Mouse (Mus musculus): ENCODE measurements around the gene Gimap8. TPM values are rescaled to one million over a fixed set of nuclear protein-coding genes. Genes with fewer than 3 reads are reported as not detected.

Gene Gimap8
- polyA plus RNA-seq, 1 experiment from 2014 or later, result 0.17 TPM

DNA sequence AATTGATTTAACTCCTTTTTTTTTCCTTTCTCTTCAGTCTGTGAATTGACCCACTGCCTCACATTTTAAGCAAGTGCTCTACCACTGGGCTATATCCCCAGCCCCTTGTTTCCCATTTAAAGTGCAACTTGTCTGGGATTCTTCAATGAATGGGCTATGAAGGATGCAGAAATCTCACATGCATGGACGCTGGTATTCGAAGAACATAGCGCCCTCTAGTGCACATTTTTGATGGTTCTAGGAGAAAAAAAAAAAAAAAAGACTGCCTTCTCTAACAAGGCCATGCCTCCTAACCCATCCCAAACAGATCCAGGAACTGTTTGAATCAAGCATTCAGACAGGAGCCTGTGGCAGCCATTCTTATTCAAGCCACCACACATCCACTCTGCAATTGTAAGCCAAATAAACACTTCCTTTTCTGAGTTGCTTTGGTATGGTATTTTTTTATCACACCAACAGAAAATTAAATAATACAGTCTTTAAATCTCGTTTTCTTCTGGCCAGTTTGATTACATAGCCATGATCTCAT lies 4.2 kb upstream of the Gimap8 start:
- WGBS, result 22% methylated on average over 4 of the region's 4 CpGs
- H3K4me2 ChIP-seq (ENCODE audit: low read length), result no peak overlapping the region
- ATAC-seq (ENCODE audit: low FRiP score, low TSS enrichment) (no peak), DNase-seq (peak; percentile 90)
- no peak overlapping the region for H3K27ac ChIP-seq (replicated peaks; ENCODE audit: low read depth, low read length)
- H3K36me3 ChIP-seq (ENCODE audit: control insufficient read depth, insufficient read depth, low read length), result no peaks in the 10 kb centered on the region
- H3K4me1 ChIP-seq (ENCODE audit: control insufficient read depth, insufficient read depth, low read length), result no peaks in the 10 kb centered on the region
- H3K4me3 ChIP-seq (replicated peaks; ENCODE audit: low read depth, low read length), result no peak overlapping the region
- no peaks in the 10 kb centered on the region for H3K9me3 ChIP-seq (ENCODE audit: control insufficient read depth, low read length)
- no peaks in the 10 kb centered on the region for H3K27me3 ChIP-seq (ENCODE audit: control insufficient read depth, insufficient read depth, low read length)
- no peak overlapping the region for H3K9ac ChIP-seq (replicated peaks; ENCODE audit: low read length)

- H3K9ac ChIP-seq (replicated peaks; ENCODE audit: low read length), result no peak overlapping the region
- no peaks in the 10 kb centered on the region for H3K27me3 ChIP-seq (ENCODE audit: control insufficient read depth, insufficient read depth, low read length)
- ATAC-seq (ENCODE audit: low FRiP score, low TSS enrichment) (no peak), DNase-seq (peak; percentile 88)
- no peak overlapping the region for H3K27ac ChIP-seq (replicated peaks; ENCODE audit: low read depth, low read length)
- no peaks in the 10 kb centered on the region for H3K9me3 ChIP-seq (ENCODE audit: control insufficient read depth, low read length)
- WGBS, result 14% methylated on average over 12 of the region's 12 CpGs
- H3K4me2 ChIP-seq (ENCODE audit: low read length), result no peak overlapping the region
- H3K4me3 ChIP-seq (replicated peaks; ENCODE audit: low read depth, low read length), result no peak overlapping the region
- H3K36me3 ChIP-seq (ENCODE audit: control insufficient read depth, insufficient read depth, low read length), result no peaks in the 10 kb centered on the region
- no peaks in the 10 kb centered on the region for H3K4me1 ChIP-seq (ENCODE audit: control insufficient read depth, insufficient read depth, low read length)
Measured at GRCm38 (mm10) chr6:48645660-48646308, 1.2 kb upstream of the Gimap8 start.

- no peaks in the 10 kb centered on the region for H3K9me3 ChIP-seq (ENCODE audit: control insufficient read depth, low read length)
- no peak overlapping the region for H3K4me3 ChIP-seq (replicated peaks; ENCODE audit: low read depth, low read length)
- no peak for ATAC-seq (ENCODE audit: low FRiP score, low TSS enrichment)
- H3K4me2 ChIP-seq (ENCODE audit: low read length), result no peak overlapping the region
- no peaks in the 10 kb centered on the region for H3K27me3 ChIP-seq (ENCODE audit: control insufficient read depth, insufficient read depth, low read length)
- H3K36me3 ChIP-seq (ENCODE audit: control insufficient read depth, insufficient read depth, low read length), result no peaks in the 10 kb centered on the region
- no peak overlapping the region for H3K27ac ChIP-seq (replicated peaks; ENCODE audit: low read depth, low read length)
- H3K4me1 ChIP-seq (ENCODE audit: control insufficient read depth, insufficient read depth, low read length), result no peaks in the 10 kb centered on the region
- no peak for DNase-seq
- 85% methylated on average over 4 of the region's 4 CpGs for WGBS
- H3K9ac ChIP-seq (replicated peaks; ENCODE audit: low read length), result no peak overlapping the region
Measured at GRCm38 (mm10) chr6:48646309-48646690, 734 bp upstream of the Gimap8 start.

DNA sequence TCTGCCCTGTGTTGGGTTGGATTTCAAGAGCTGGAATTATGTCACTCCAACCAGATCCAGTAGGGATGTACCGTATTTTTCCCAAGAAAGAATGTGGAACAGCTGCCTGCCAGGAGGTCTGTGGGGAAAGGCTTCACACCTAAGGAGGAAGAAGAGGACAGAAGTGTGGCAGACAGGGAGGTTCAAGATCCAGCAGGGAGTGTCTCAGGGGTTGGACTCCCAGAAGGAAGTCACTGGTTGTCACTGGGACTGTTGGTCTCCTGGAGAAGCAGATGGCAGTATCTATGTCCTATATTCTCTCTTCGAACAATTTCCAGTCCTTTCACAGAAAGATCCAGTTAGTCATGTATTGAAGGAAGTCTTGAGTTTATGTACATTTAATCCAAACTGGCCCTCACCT lies 577 bp downstream of the Gimap8 start:
- H3K4me1 ChIP-seq (ENCODE audit: control insufficient read depth, insufficient read depth, low read length), result no peaks in the 10 kb centered on the region
- ATAC-seq (ENCODE audit: low FRiP score, low TSS enrichment) (no peak), DNase-seq (no peak)
- no peak overlapping the region for H3K4me2 ChIP-seq (ENCODE audit: low read length)
- no peak overlapping the region for H3K4me3 ChIP-seq (replicated peaks; ENCODE audit: low read depth, low read length)
- no peak overlapping the region for H3K27ac ChIP-seq (replicated peaks; ENCODE audit: low read depth, low read length)
- no peaks in the 10 kb centered on the region for H3K36me3 ChIP-seq (ENCODE audit: control insufficient read depth, insufficient read depth, low read length)
- WGBS, result 91% methylated on average over 2 of the region's 2 CpGs
- H3K27me3 ChIP-seq (ENCODE audit: control insufficient read depth, insufficient read depth, low read length), result no peaks in the 10 kb centered on the region
- H3K9me3 ChIP-seq (ENCODE audit: control insufficient read depth, low read length), result no peaks in the 10 kb centered on the region
- no peak overlapping the region for H3K9ac ChIP-seq (replicated peaks; ENCODE audit: low read length)

DNA sequence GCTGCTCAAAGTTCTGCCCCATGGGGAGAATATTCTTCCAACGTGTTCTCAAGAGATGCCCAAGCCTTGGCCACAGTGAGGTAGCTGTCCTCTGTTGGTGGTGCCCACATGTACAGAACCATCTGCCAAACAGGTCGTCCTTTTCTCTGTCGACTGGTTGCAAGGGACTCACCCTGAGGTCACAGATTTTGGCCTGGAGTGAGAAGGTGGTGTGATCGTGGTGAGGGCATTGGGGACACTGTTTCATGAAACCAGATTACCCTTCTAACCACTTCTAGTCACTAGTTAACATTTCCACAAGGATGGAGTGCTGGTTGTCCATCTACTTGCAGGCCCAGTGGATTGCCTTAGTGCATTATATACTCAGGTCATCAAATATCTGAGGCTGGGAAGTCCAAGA lies 1.7 kb downstream of the Gimap8 start:
- WGBS, result 83% methylated on average over 4 of the region's 4 CpGs
- ATAC-seq (ENCODE audit: low FRiP score, low TSS enrichment) (no peak), DNase-seq (no peak)
- no peaks in the 10 kb centered on the region for H3K4me1 ChIP-seq (ENCODE audit: control insufficient read depth, insufficient read depth, low read length)
- no peaks in the 10 kb centered on the region for H3K27me3 ChIP-seq (ENCODE audit: control insufficient read depth, insufficient read depth, low read length)
- H3K9me3 ChIP-seq (ENCODE audit: control insufficient read depth, low read length), result no peaks in the 10 kb centered on the region
- no peak overlapping the region for H3K4me3 ChIP-seq (replicated peaks; ENCODE audit: low read depth, low read length)
- no peak overlapping the region for H3K9ac ChIP-seq (replicated peaks; ENCODE audit: low read length)
- H3K27ac ChIP-seq (replicated peaks; ENCODE audit: low read depth, low read length), result no peak overlapping the region
- no peaks in the 10 kb centered on the region for H3K36me3 ChIP-seq (ENCODE audit: control insufficient read depth, insufficient read depth, low read length)
- H3K4me2 ChIP-seq (ENCODE audit: low read length), result no peak overlapping the region

DNA sequence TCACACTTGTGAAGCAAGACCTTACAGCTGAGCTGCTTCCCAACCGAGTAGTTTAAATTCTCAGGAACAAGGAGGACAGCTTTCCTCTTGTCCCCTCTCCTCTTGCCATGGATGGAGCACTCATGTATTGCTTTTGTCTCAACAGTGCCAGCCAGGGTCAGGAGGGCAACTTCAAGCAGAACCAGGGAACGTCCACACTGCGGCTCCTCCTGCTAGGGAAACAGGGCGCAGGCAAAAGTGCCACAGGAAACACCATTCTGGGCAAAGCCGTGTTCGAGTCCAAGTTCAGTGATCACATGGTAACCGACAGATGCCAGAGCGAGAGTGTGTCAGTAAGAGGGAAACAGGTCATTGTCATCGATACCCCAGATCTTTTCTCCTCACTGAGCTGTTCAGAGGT lies 3.0 kb downstream of the Gimap8 start:
- no peak overlapping the region for H3K4me2 ChIP-seq (ENCODE audit: low read length)
- no peak overlapping the region for H3K27ac ChIP-seq (replicated peaks; ENCODE audit: low read depth, low read length)
- no peak for ATAC-seq (ENCODE audit: low FRiP score, low TSS enrichment)
- no peaks in the 10 kb centered on the region for H3K4me1 ChIP-seq (ENCODE audit: control insufficient read depth, insufficient read depth, low read length)
- no peak overlapping the region for H3K4me3 ChIP-seq (replicated peaks; ENCODE audit: low read depth, low read length)
- no peaks in the 10 kb centered on the region for H3K36me3 ChIP-seq (ENCODE audit: control insufficient read depth, insufficient read depth, low read length)
- no peak for DNase-seq
- no peak overlapping the region for H3K9ac ChIP-seq (replicated peaks; ENCODE audit: low read length)
- WGBS, result 90% methylated on average over 9 of the region's 9 CpGs
- H3K27me3 ChIP-seq (ENCODE audit: control insufficient read depth, insufficient read depth, low read length), result no peaks in the 10 kb centered on the region
- H3K9me3 ChIP-seq (ENCODE audit: control insufficient read depth, low read length), result no peaks in the 10 kb centered on the region

DNA sequence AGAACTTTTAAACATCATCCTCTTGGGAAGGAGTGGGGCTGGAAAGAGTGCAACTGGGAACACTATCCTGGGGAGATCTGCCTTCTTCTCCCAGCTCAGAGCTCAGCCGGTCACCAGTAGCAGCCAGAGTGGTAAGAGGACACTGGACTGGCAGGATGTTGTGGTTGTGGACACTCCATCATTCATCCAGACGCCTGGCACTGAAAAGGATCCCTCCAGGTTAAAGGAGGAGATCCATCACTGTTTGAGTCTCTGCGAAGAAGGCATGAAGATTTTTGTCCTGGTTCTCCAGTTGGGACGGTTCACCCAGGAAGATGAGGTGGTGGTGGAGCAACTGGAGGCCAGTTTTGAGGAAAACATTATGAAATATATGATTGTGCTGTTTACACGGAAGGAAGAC lies 11.7 kb downstream of the Gimap8 start:
- Histone ChIP-seq H3K27me3 (ENCODE audit: control insufficient read depth, insufficient read depth, low read length) (no peaks in the 10 kb centered on the region), H3K4me2 (ENCODE audit: low read length) (no peak overlapping the region), H3K4me3 (replicated peaks; ENCODE audit: low read depth, low read length) (no peak overlapping the region), H3K4me1 (ENCODE audit: control insufficient read depth, insufficient read depth, low read length) (no peaks in the 10 kb centered on the region), H3K36me3 (ENCODE audit: control insufficient read depth, insufficient read depth, low read length) (no peaks in the 10 kb centered on the region), H3K27ac (replicated peaks; ENCODE audit: low read depth, low read length) (no peak overlapping the region), H3K9me3 (ENCODE audit: control insufficient read depth, low read length) (no peaks in the 10 kb centered on the region), H3K9ac (replicated peaks; ENCODE audit: low read length) (no peak overlapping the region)
- no peak for ATAC-seq (ENCODE audit: low FRiP score, low TSS enrichment)
- no peak for DNase-seq
- WGBS, result 91% methylated on average over 5 of the region's 5 CpGs

GRCm38 (mm10) chr6:48664750-48665149 lies 17.7 kb downstream of the Gimap8 start:
- no peaks in the 10 kb centered on the region for H3K36me3 ChIP-seq (ENCODE audit: control insufficient read depth, insufficient read depth, low read length)
- no peaks in the 10 kb centered on the region for H3K9me3 ChIP-seq (ENCODE audit: control insufficient read depth, low read length)
- WGBS, result 85% methylated on average over 4 of the region's 4 CpGs
- DNase-seq, result no peak
- H3K27ac ChIP-seq (replicated peaks; ENCODE audit: low read depth, low read length), result no peak overlapping the region
- no peaks in the 10 kb centered on the region for H3K4me1 ChIP-seq (ENCODE audit: control insufficient read depth, insufficient read depth, low read length)
- H3K9ac ChIP-seq (replicated peaks; ENCODE audit: low read length), result no peak overlapping the region
- no peak overlapping the region for H3K4me2 ChIP-seq (ENCODE audit: low read length)
- ATAC-seq (ENCODE audit: low FRiP score, low TSS enrichment), result no peak
- H3K4me3 ChIP-seq (replicated peaks; ENCODE audit: low read depth, low read length), result no peak overlapping the region
- H3K27me3 ChIP-seq (ENCODE audit: control insufficient read depth, insufficient read depth, low read length), result no peaks in the 10 kb centered on the region

DNA sequence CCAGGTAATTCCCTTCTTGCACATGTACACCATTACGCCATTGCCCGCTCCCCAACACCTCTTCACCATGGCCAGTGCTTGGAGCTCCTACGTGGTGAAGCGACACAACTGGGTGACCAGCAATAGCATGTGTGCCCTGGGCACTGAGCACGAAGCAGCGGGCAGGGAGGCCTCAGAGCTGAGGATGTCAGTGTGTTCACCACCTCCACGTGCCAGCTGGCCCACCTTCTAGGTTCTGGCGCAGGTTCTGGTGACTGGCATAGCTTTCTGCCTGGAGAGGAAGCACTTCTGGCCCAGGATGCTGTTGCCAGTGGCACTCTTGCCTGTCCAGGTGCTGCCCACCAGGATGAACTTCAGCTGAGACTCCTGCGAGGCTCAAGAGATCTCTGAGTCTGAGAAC lies 18.4 kb downstream of the Gimap8 start:
- Histone ChIP-seq H3K27me3 (ENCODE audit: control insufficient read depth, insufficient read depth, low read length) (no peaks in the 10 kb centered on the region), H3K27ac (replicated peaks; ENCODE audit: low read depth, low read length) (no peak overlapping the region), H3K4me1 (ENCODE audit: control insufficient read depth, insufficient read depth, low read length) (no peaks in the 10 kb centered on the region), H3K4me3 (replicated peaks; ENCODE audit: low read depth, low read length) (no peak overlapping the region), H3K9ac (replicated peaks; ENCODE audit: low read length) (no peak overlapping the region), H3K36me3 (ENCODE audit: control insufficient read depth, insufficient read depth, low read length) (no peaks in the 10 kb centered on the region), H3K9me3 (ENCODE audit: control insufficient read depth, low read length) (no peaks in the 10 kb centered on the region), H3K4me2 (ENCODE audit: low read length) (no peak overlapping the region)
- WGBS, result 94% methylated on average over 9 of the region's 9 CpGs
- no peak for DNase-seq
- no peak for ATAC-seq (ENCODE audit: low FRiP score, low TSS enrichment)
